Mouse (Mus musculus): Measurements from ENCODE around the gene Bicdl1. TPM values are rescaled to one million over a fixed set of nuclear protein-coding genes. Genes with fewer than 3 reads are reported as not detected.

The Bicdl1 gene
- polyA plus RNA-seq, 1 experiment from 2014 or later = 2.9 TPM

- no peak overlapping the region for H3K27ac ChIP-seq
- WGBS (ENCODE audit: insufficient replicate concordance) = 47% methylated on average over 4 of the region's 4 CpGs
- no peak for ATAC-seq
- no peak overlapping the region for H3K4me2 ChIP-seq
- H3K36me3 ChIP-seq = no peaks in the 10 kb centered on the region
- no peak overlapping the region for H3K4me3 ChIP-seq
- no peak overlapping the region for H3K9ac ChIP-seq
- no peaks in the 10 kb centered on the region for H3K4me1 ChIP-seq
- H3K9me3 ChIP-seq (replicated peaks) = no peaks in the 10 kb centered on the region
- peaks cover 7% of the 10 kb centered on the region; the same call in 1 of the 2 replicates for H3K27me3 ChIP-seq (replicated peaks)
Measured at GRCm38 (mm10) chr5:115701215-115701614, 30.2 kb downstream of the Bicdl1 start.

GRCm38 (mm10) chr5:115696811-115697210 lies 34.6 kb downstream of the Bicdl1 start:
- WGBS (ENCODE audit: insufficient replicate concordance) = 72% methylated on average over 5 of the region's 5 CpGs
- Histone ChIP-seq H3K9ac (no peak overlapping the region), H3K36me3 (no peaks in the 10 kb centered on the region), H3K27me3 (replicated peaks) (peaks cover 7% of the 10 kb centered on the region; the same call in 1 of the 2 replicates), H3K9me3 (replicated peaks) (no peaks in the 10 kb centered on the region), H3K4me2 (no peak overlapping the region), H3K4me1 (no peaks in the 10 kb centered on the region), H3K27ac (no peak overlapping the region), H3K4me3 (no peak overlapping the region)
- ATAC-seq = no peak

GRCm38 (mm10) chr5:115695191-115695770 lies 36.1 kb downstream of the Bicdl1 start:
- Histone ChIP-seq H3K27ac (no peak overlapping the region), H3K4me2 (no peak overlapping the region), H3K9ac (no peak overlapping the region), H3K4me1 (no peaks in the 10 kb centered on the region), H3K27me3 (replicated peaks) (peaks cover 4% of the 10 kb centered on the region; the same call in 1 of the 2 replicates), H3K4me3 (no peak overlapping the region), H3K36me3 (no peaks in the 10 kb centered on the region), H3K9me3 (replicated peaks) (no peaks in the 10 kb centered on the region)
- no peak for ATAC-seq
- 53% methylated on average over 6 of the region's 6 CpGs for WGBS (ENCODE audit: insufficient replicate concordance)

GRCm38 (mm10) chr5:115693271-115693670 lies 38.1 kb downstream of the Bicdl1 start:
- H3K27me3 ChIP-seq (replicated peaks) = no peaks in the 10 kb centered on the region
- no peak for ATAC-seq
- WGBS (ENCODE audit: insufficient replicate concordance) = 43% methylated on average over 3 of the region's 3 CpGs
- no peak overlapping the region for H3K9ac ChIP-seq
- no peak overlapping the region for H3K4me2 ChIP-seq
- H3K9me3 ChIP-seq (replicated peaks) = no peaks in the 10 kb centered on the region
- no peaks in the 10 kb centered on the region for H3K36me3 ChIP-seq
- H3K27ac ChIP-seq = no peak overlapping the region
- no peak overlapping the region for H3K4me3 ChIP-seq
- H3K4me1 ChIP-seq = no peaks in the 10 kb centered on the region

- H3K27me3 ChIP-seq (replicated peaks) = no peaks in the 10 kb centered on the region
- no peaks in the 10 kb centered on the region for H3K4me1 ChIP-seq
- ATAC-seq = no peak
- H3K27ac ChIP-seq = no peak overlapping the region
- no peak overlapping the region for H3K4me3 ChIP-seq
- no peaks in the 10 kb centered on the region for H3K9me3 ChIP-seq (replicated peaks)
- no peak overlapping the region for H3K4me2 ChIP-seq
- H3K36me3 ChIP-seq = no peaks in the 10 kb centered on the region
- H3K9ac ChIP-seq = no peak overlapping the region
- WGBS (ENCODE audit: insufficient replicate concordance) = 59% methylated on average over 7 of the region's 7 CpGs
Measured at GRCm38 (mm10) chr5:115686716-115687115, 44.7 kb downstream of the Bicdl1 start.

- H3K27ac ChIP-seq = no peak overlapping the region
- ATAC-seq = no peak
- H3K27me3 ChIP-seq (replicated peaks) = no peaks in the 10 kb centered on the region
- 71% methylated on average over 10 of the region's 10 CpGs for WGBS (ENCODE audit: insufficient replicate concordance)
- H3K36me3 ChIP-seq = no peaks in the 10 kb centered on the region
- no peak overlapping the region for H3K4me2 ChIP-seq
- no peak overlapping the region for H3K9ac ChIP-seq
- no peaks in the 10 kb centered on the region for H3K9me3 ChIP-seq (replicated peaks)
- no peak overlapping the region for H3K4me3 ChIP-seq
- no peaks in the 10 kb centered on the region for H3K4me1 ChIP-seq
Measured at GRCm38 (mm10) chr5:115685126-115685525, 46.3 kb downstream of the Bicdl1 start.

- H3K4me3 ChIP-seq = no peak overlapping the region
- no peak for ATAC-seq
- 63% methylated on average over 8 of the region's 8 CpGs for WGBS (ENCODE audit: insufficient replicate concordance)
- no peaks in the 10 kb centered on the region for H3K36me3 ChIP-seq
- peaks cover 22% of the 10 kb centered on the region for H3K27me3 ChIP-seq (replicated peaks)
- no peaks in the 10 kb centered on the region for H3K9me3 ChIP-seq (replicated peaks)
- H3K9ac ChIP-seq = no peak overlapping the region
- no peaks in the 10 kb centered on the region for H3K4me1 ChIP-seq
- H3K4me2 ChIP-seq = no peak overlapping the region
- H3K27ac ChIP-seq = no peak overlapping the region
Measured at GRCm38 (mm10) chr5:115671846-115672245, 59.6 kb downstream of the Bicdl1 start.

- H3K36me3 ChIP-seq = no peaks in the 10 kb centered on the region
- WGBS (ENCODE audit: insufficient replicate concordance) = 42% methylated on average over 2 of the region's 2 CpGs
- no peak overlapping the region for H3K4me2 ChIP-seq
- H3K9ac ChIP-seq = no peak overlapping the region
- peaks cover 28% of the 10 kb centered on the region for H3K27me3 ChIP-seq (replicated peaks)
- no peaks in the 10 kb centered on the region for H3K4me1 ChIP-seq
- no peak for ATAC-seq
- no peaks in the 10 kb centered on the region for H3K9me3 ChIP-seq (replicated peaks)
- no peak overlapping the region for H3K4me3 ChIP-seq
- H3K27ac ChIP-seq = no peak overlapping the region
Measured at GRCm38 (mm10) chr5:115670406-115670805, 61.0 kb downstream of the Bicdl1 start.

- WGBS (ENCODE audit: insufficient replicate concordance) = 69% methylated on average over 11 of the region's 11 CpGs
- ATAC-seq = no peak
- Histone ChIP-seq H3K9ac (no peak overlapping the region), H3K4me2 (no peak overlapping the region), H3K27me3 (replicated peaks) (peaks cover 28% of the 10 kb centered on the region), H3K9me3 (replicated peaks) (0 out of 2 replicates have a peak, but pooled peaks cover 3% of the 10 kb centered on the region), H3K27ac (no peak overlapping the region), H3K4me1 (no peaks in the 10 kb centered on the region), H3K4me3 (no peak overlapping the region), H3K36me3 (no peaks in the 10 kb centered on the region)
Measured at GRCm38 (mm10) chr5:115669974-115670373, 61.4 kb downstream of the Bicdl1 start.

- no peak for ATAC-seq
Measured at GRCm38 (mm10) chr5:115668986-115669385, 62.4 kb downstream of the Bicdl1 start.

GRCm38 (mm10) chr5:115667894-115668293 lies 63.5 kb downstream of the Bicdl1 start:
- WGBS (ENCODE audit: insufficient replicate concordance) = 27% methylated on average over 7 of the region's 7 CpGs
- H3K4me2 ChIP-seq = no peak overlapping the region
- H3K9ac ChIP-seq = no peak overlapping the region
- H3K27me3 ChIP-seq (replicated peaks) = peaks cover 35% of the 10 kb centered on the region
- 0 out of 2 replicates have a peak, but pooled peaks cover 3% of the 10 kb centered on the region for H3K9me3 ChIP-seq (replicated peaks)
- no peak overlapping the region for H3K4me3 ChIP-seq
- ATAC-seq = no peak
- no peaks in the 10 kb centered on the region for H3K4me1 ChIP-seq
- H3K27ac ChIP-seq = no peak overlapping the region
- H3K36me3 ChIP-seq = no peaks in the 10 kb centered on the region

More at GRCm38 (mm10) chr5:115668986-115669385, 62.4 kb downstream of the Bicdl1 start:
- H3K27ac ChIP-seq = no peak overlapping the region
- H3K4me3 ChIP-seq = no peak overlapping the region
- 73% methylated on average over 12 of the region's 12 CpGs for WGBS (ENCODE audit: insufficient replicate concordance)
- H3K27me3 ChIP-seq (replicated peaks) = peaks cover 28% of the 10 kb centered on the region
- H3K4me2 ChIP-seq = no peak overlapping the region
- 0 out of 2 replicates have a peak, but pooled peaks cover 3% of the 10 kb centered on the region for H3K9me3 ChIP-seq (replicated peaks)
- no peak overlapping the region for H3K9ac ChIP-seq
- no peaks in the 10 kb centered on the region for H3K36me3 ChIP-seq
- no peaks in the 10 kb centered on the region for H3K4me1 ChIP-seq

- H3K9ac ChIP-seq = no peak overlapping the region
- 64% methylated on average over 8 of the region's 8 CpGs for WGBS (ENCODE audit: insufficient replicate concordance)
- no peaks in the 10 kb centered on the region for H3K4me1 ChIP-seq
- no peak overlapping the region for H3K4me3 ChIP-seq
- no peak overlapping the region for H3K27ac ChIP-seq
- H3K36me3 ChIP-seq = no peaks in the 10 kb centered on the region
- peaks cover 33% of the 10 kb centered on the region for H3K27me3 ChIP-seq (replicated peaks)
- H3K9me3 ChIP-seq (replicated peaks) = 0 out of 2 replicates have a peak, but pooled peaks cover 3% of the 10 kb centered on the region
- no peak for ATAC-seq
- H3K4me2 ChIP-seq = no peak overlapping the region
Measured at GRCm38 (mm10) chr5:115667210-115667609, 64.2 kb downstream of the Bicdl1 start.

Measured in liver, embryonic 12.5 days (tissue).